Mouse (Mus musculus) gastrocnemius, adult 2 months (tissue): ENCODE results near the gene Tubb5. TPM values are rescaled to one million over a fixed set of nuclear protein-coding genes. Genes with fewer than 3 reads are reported as not detected.
"Not testable (repeated sequence)": the region's sequence is repeated elsewhere in the genome, so short reads cannot be mapped to it uniquely, and the experiment has no call there.

Source experiments
- DNase-seq: peaks from one replicate; pipeline ENCODE4 v3.0.0; 2022
- H3K27ac ChIP-seq: fragments of 200-600 bp; 2 replicates; pipeline ENCODE4 v1.8.1; 2022; ENCODE audit warnings: mild to moderate bottlenecking
- H3K4me3 ChIP-seq: fragments of 200-600 bp; 2 replicates; pipeline ENCODE4 v1.8.1; 2022; ENCODE audit warnings: mild to moderate bottlenecking, moderate library complexity
- CTCF ChIP-seq: fragments of 200-600 bp; IDR thresholded peaks from 2 replicates; pipeline ENCODE4 v1.8.1; 2022; ENCODE audit warnings: antibody characterized with exemption, mild to moderate bottlenecking, moderate library complexity
- intact Hi-C: fragments of 180-260 bp; cut with DNase I; formaldehyde crosslinking; loops from one replicate; pipeline ENCODE4 v1.15.1; 2025
- total RNA-seq, 2 experiments: library from RNA; stranded (reverse); gene quantifications; 2 replicates each; pipeline ENCODE4 v1.2.3; 2021

Tubb5 gene
- total RNA-seq, 2 experiments from 2014 or later = 29.7 to 40.0 TPM

DNA sequence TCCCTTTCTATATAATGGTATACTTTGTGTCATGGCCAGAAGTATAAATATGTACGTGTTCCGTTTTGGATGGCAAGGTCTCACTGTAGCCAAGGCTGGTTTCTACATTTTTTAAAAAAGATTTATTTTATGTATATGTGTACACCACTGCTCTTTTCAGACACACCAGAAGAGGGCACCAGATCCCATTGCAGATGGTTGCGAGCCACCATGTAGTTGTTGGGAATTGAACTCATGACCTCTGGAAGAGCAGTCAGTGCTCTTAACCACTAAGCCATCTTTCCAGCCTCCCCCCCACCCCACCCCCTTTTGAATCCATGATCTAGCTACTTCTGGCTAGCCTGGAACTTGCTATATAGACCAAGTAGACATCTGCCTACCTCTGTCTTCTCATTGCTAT, 5.4 kb upstream of the Tubb5 start:
- H3K27ac ChIP-seq = no peak overlapping the region
- intact Hi-C loops = loop anchor here (2.0 kb wide), 1 partner anchor 17 kb away; the partner anchor contains the start of gene Nrm
- no peak for DNase-seq
- H3K4me3 ChIP-seq = no peak overlapping the region
- peak; percentile 50 for TF ChIP-seq CTCF

DNA sequence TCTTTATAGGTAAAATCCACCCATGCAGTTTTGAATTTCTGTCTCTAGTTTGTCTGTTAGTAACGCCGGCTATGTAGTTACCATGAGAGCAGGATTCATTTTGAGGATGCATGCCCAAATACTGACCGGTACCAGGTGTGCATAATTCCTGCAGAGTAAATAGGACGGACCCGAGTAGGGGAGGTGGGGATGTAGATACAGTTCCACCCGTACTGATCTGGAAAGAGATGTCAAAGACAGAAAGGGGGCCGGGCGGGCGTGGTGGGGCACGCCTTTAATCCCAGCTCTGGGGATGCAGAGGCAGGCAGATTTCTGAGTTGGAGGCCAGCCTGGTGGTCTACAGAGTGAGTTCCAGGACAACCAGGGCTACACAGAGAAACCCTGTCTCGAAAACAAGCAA, 3.9 kb upstream of the Tubb5 start:
- no peak for TF ChIP-seq CTCF
- Histone ChIP-seq H3K27ac (peak overlapping the region; percentile 81), H3K4me3 (peak overlapping the region; percentile 85)
- DNase-seq = no peak
- intact Hi-C loops = loop anchor here (2.0 kb wide), 1 partner anchor 19 kb away; the partner anchor contains the start of gene Nrm

DNA sequence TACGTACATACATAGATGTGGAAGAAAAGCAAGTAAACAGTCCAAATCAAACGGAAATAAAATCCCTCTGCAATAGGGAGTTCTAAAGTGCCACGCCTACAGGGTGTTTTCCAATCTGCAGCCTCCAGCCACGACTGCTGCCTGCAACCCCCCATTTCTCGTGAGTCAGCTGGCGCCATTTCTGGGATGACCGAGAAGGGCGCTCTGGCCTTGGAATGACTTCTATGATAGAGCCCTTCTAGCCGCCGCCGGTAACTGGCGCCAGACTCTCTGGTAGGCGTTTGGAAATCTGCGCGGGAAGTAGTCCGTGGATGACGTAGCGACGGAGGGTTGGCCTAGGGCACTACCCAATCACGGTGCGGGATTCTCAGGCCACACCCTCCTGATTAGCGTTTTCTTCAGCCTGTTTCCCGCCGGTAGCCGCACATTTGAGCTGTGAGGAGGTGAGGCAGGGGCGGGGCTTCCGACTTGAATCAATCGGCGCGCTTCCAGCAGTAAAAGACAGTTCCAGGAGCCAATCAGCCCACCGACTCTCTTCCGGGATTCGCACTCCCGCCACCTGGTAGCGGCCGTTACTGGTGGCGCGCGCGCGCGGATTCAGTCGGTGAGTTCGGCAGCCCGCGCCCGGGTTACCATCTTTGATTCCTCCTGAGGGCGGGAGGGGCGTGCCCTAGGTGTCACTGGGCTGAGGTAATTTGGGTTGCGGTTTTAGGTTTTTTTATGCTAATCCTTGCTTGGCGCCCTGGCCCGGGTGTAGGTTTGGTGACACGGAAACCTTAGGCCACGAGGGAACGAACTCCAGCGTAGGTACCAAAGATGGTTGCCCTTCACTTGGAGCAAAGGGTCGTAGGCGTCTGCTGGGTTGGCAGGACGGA, 3.2 kb upstream of the Tubb5 start, which contains the start of gene Mdc1:
Gene Mdc1 (plus strand): TSS at position 440 of the 875 bp plus-strand sequence.
- DNase-seq = peak; percentile 99
- H3K4me3 ChIP-seq = peak within 1 kb of the TSS; percentile 85
- H3K27ac ChIP-seq = peak within 1 kb of the TSS; percentile 95
- intact Hi-C loops = no loop called here
- peak; percentile 29; the same call in 1 of the 2 replicates for TF ChIP-seq CTCF

DNA sequence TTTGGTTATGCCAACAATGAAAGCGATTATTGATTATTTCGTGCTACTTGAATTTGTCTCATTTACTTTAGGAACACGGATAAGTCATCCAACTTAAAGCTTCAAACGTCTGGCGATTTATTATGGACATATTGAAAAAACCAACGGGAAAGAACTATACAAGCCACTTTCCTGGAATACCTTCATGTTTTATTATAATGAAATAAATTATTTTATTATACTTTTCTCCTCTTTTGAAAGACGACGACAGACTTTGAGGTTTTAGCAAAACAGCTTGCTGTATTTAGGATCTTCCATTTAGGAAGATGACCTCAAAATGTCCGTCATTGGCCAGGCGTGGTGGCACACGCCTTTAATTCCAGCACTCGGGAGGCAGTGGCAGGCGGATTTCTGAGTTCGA, 2.5 kb upstream of the Tubb5 start:
- no peak for DNase-seq
- H3K4me3 ChIP-seq = peak overlapping the region; percentile 85
- peak overlapping the region; percentile 95 for H3K27ac ChIP-seq
- intact Hi-C loops = no loop called here
- no peak for TF ChIP-seq CTCF

DNA sequence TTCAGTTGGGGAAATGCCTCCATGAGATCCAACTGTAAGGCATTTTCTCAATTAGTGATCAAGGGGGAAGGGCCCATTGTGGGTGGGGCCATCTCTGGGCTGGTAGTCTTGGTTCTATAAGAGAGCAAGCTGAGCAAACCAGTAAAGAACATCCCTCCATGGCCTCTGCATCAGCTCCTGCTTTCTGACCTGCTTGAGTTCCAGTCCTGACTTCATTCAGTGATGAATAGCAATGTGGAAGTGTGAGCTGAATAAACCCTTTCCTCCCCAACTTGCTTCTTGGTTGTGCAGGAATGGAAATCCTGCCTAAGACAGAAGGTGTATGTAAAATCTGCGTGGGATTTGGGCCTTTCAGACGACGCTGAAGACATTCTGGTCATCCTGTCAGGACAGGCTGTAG, 896 bp upstream of the Tubb5 start:
- H3K4me3 ChIP-seq, intact Hi-C loops, DNase-seq: not testable (repeated sequence)
- H3K27ac ChIP-seq = peak overlapping the region; percentile 87

DNA sequence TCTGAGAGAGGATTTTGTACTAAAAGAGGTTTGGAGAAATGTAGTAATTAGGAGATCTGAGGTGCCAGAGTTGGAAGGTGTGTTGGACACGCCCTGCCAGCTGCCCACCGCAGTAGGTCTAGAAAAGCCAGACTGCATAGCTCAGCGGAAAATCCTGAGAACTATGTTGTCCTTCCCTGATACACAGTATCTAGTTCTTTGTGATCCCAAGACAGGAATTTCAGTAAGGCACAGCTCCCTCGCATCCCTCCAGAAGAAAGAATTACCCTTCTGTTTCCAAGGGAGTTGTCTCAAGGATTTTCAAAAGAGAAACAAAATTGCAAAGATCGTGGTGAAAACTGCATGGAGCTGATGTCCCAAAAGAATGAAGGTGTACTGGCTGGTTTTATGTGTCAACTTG, 464 bp upstream of the Tubb5 start:
- Histone ChIP-seq H3K27ac (peak overlapping the region; percentile 87), H3K4me3 (peak overlapping the region; percentile 84)
- TF ChIP-seq CTCF = no peak
- intact Hi-C loops = no loop called here
- no peak for DNase-seq

DNA sequence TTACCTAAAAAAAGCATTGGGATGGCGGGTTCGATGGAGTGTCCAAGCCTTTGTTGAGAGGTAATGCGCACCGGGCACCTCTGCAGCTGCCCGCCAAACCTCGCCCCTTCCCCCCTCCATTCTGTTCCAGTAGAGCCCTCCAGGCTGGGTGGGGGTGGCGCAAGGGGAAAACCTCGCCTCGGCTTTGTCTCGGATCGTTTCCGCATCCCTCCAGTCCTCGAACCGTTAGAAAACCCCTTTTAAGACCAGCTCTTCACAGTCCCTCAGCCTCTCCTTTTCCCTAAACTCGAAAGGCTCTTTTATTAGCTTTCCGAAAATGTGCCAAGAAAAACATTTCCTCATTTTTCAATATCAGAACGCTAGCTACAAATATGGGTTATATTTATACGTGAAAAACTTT, 619 bp downstream of the Tubb5 start:
- intact Hi-C loops = loop anchor here (2.0 kb wide), 1 partner anchor 79 kb away; the partner anchor contains the start of genes Mrps18b and Ppp1r10
- DNase-seq = peak; percentile 52
- Histone ChIP-seq H3K4me3 (peak overlapping the region; percentile 84), H3K27ac (peak overlapping the region; percentile 87)
- TF ChIP-seq CTCF = no peak

DNA sequence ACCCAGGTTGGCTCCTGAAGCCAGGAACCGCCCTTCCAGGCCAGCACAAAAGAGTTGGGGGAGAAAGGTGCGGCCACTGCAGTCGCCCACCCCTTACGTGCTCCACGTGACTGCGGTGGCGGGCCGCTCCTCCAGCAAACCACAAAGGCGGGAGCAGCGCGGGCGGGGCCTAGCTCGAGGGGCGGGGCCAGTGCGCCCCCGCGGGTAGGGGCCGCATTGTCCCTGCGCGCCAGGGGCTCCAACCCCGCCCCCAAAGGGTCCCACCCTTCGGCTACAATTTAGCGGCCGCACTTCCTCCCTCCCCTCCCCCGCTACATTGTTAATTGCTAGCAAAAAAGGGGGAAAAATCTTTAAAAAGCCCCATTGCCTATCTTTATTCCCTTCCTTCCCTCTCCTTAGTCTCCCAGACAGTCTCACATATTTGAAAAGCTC, 1.1 kb downstream of the Tubb5 start:
- no peak for TF ChIP-seq CTCF
- H3K27ac ChIP-seq = peak overlapping the region; percentile 87
- peak; percentile 90 for DNase-seq
- peak overlapping the region; percentile 84 for H3K4me3 ChIP-seq
- intact Hi-C loops = loop anchor here (1.0 to 2.0 kb wide), 2 partner anchors 36 to 80 kb away; partner anchors contain the start of genes Mrps18b and Ppp1r10

DNA sequence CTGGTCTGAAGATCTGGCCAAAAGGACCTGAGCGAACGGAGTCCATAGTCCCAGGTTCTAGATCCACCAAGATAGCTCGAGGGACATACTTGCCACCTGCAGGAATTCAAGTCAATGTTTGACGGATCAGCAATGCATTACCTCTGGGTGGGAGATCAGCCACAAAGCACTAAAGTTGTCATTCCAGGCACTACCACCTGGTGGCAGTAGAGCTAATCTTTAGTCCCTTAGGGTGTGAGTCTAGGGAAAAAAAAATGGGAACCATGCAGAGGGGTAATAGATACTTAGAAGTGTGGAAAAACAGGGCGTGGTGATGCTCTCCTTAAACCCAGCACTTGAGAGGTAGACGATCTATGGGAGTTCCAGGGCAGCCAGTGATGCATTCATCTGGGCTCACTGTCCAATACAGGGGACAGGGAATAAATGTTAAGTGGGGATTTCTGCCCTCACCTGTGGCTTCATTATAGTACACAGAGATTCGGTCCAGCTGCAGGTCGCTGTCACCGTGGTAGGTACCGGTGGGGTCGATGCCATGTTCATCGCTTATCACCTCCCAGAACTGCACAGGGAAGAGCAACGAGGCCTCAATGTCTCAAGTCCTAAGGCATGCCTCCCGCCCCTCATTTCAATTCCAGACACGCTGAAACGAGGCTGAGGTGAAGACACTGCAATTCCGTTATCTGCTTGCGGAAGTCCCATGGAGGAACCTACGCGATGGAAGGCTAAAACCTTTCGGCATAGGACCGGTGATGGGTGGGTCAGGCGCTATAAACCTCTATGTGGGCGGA, 1.7 kb downstream of the Tubb5 start:
- intact Hi-C loops = loop anchor here (1.0 to 2.0 kb wide), 2 partner anchors 37 to 80 kb away; partner anchors contain the start of genes Mrps18b and Ppp1r10
- Histone ChIP-seq H3K4me3 (peak overlapping the region; percentile 84), H3K27ac (peak overlapping the region; percentile 87)
- peak; percentile 85 for DNase-seq
- TF ChIP-seq CTCF = peak; percentile 92

DNA sequence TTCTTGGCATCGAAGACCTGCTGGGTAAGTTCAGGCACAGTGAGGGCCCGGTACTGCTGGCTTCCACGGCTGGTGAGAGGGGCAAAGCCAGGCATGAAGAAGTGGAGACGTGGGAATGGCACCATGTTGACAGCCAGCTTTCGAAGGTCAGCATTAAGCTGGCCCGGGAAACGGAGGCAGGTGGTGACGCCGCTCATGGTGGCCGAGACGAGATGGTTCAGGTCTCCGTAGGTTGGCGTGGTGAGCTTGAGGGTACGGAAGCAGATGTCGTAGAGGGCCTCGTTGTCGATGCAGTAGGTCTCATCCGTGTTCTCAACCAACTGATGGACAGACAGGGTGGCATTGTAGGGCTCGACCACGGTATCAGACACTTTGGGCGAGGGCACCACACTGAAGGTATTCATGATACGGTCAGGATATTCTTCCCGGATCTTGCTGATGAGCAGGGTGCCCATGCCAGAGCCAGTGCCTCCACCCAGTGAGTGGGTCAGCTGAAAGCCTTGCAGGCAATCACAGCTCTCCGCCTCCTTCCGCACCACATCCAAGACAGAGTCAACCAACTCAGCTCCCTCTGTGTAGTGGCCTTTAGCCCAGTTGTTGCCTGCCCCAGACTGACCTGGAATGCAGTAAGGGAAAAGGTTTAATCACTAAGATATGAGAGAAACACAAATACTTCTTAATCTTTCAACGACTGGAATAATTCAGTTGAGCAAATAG, 2.5 kb downstream of the Tubb5 start:
- no peak overlapping the region for H3K27ac ChIP-seq
- intact Hi-C loops = loop anchor here (1.0 to 2.0 kb wide), 2 partner anchors 38 to 81 kb away; partner anchors contain the start of genes Mrps18b and Ppp1r10
- DNase-seq = peak; percentile 39
- peak overlapping the region; percentile 84; the same call in 1 of the 2 replicates for H3K4me3 ChIP-seq
- no peak for TF ChIP-seq CTCF

DNA sequence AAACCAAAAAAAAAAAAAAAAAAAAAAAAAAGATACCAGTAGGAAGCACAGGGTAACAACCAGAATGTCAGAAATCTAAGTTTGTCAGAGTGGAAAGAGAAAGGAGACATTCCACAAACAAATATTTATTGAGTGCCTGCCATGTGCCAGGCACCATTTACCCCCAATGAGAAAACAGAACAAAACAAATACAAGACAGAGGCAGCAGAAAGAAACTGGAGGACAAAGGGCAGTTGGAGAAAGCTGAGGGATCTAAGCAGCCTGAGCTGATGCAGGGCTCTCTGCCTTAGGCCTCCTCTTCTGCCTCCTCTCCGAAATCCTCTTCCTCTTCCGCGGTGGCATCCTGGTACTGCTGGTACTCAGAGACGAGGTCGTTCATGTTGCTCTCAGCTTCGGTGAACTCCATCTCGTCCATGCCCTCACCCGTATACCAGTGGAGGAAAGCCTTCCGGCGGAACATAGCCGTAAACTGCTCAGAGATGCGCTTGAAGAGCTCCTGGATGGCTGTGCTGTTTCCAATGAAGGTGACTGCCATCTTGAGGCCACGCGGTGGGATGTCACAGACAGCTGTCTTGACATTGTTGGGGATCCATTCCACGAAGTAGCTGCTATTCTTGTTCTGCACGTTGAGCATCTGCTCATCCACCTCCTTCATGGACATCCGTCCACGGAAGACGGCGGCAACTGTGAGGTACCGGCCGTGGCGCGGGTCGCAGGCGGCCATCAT, 3.2 kb downstream of the Tubb5 start:
- no peak for DNase-seq
- no peak for TF ChIP-seq CTCF
- H3K4me3 ChIP-seq = no peak overlapping the region
- peak overlapping the region; percentile 12; the same call in 1 of the 2 replicates for H3K27ac ChIP-seq
- intact Hi-C loops = no loop called here
